Mouse (Mus musculus) erythroblast, adult 5-6 weeks (primary cell): ENCODE results near the gene Urb1. TPM values are rescaled to one million over a fixed set of nuclear protein-coding genes. Genes with fewer than 3 reads are reported as not detected.
A peak's percentile ranks its signal among the peaks of the same experiment; 100 is the strongest.
"Not testable (repeated sequence)": the region's sequence is repeated elsewhere in the genome, so short reads cannot be mapped to it uniquely, and the experiment has no call there.

Source experiments
- ATAC-seq: replicated peaks from 2 replicates; pipeline ENCODE4 v1.8.0; 2016; ENCODE audit warnings: moderate number of reproducible peaks, mild to moderate bottlenecking, moderate TSS enrichment, inconsistent platforms; ENCODE audit not compliant: poor library complexity, low FRiP score, severe bottlenecking
- total RNA-seq, 2 experiments: library from RNA; stranded (forward) in 1 of 2; stranded (reverse) in 1 of 2; fragments of 150-400 nt in 1 of 2; fragments of 200-764, 138-1000 nt in 1 of 2; gene quantifications; 2 replicates each; pipeline versions ENCODE4 v1.2.3 to v1.2.4; 2015 to 2017; ENCODE audit warnings: low replicate concordance in 2 of 2

The Urb1 gene
- total RNA-seq, 2 experiments from 2014 or later: 2.5 TPM

- ATAC-seq: no peak
Measured at GRCm38 (mm10) chr16:90826041-90826440, 15.8 kb upstream of the Urb1 start.

GRCm38 (mm10) chr16:90823986-90824385, 13.8 kb upstream of the Urb1 start:
- not testable (repeated sequence) for ATAC-seq

DNA sequence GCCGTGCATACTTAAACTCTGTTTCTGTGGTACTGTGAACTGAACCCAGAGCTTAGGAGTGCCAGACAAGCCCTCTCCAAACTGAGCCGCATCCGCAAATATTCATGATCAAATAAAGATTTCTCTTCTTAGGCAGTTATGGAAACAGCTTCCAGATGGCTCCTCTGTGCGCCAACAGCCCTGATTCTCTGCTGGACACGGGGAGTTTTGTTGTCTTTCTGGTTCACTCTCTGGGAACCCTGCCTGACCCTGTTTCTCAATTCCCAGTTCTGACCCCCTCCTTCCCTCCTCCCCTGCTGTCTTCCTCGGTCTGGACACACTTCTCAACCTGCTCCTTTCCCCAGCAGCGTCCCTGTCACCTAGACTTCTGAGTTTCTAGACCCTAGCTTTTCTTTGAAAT, 12.8 kb upstream of the Urb1 start:
- no peak for ATAC-seq

DNA sequence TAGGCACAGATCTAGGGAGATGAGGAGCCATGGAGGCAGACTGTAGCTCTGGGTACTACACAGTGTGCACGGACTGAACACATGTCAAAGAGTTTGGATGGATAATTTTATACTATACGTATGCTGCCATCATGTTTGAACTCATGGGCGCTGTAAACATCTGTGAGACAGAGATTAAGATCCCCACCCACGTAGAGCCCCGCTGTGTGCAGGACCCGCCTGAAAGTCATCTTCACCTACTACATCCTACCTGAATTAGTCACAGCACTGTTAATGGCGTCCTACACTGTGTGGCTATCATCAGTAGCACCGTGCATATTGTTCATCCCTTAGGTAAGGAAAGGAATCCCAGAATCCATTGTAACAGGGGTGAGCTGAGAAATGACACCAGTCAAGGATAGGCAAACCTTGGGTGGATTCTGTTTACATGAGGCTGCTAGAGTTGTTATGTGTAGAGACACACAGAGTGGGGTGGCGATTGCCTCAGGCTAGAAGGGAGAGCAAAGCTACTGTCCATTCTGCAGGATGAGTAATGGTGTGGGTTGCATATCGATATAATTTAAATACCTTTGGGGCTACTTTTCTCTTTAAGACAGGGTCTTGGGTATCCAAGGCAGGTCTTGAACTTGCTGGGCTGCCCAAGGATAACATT, 12.2 kb upstream of the Urb1 start:
- peak; percentile 91 for ATAC-seq

DNA sequence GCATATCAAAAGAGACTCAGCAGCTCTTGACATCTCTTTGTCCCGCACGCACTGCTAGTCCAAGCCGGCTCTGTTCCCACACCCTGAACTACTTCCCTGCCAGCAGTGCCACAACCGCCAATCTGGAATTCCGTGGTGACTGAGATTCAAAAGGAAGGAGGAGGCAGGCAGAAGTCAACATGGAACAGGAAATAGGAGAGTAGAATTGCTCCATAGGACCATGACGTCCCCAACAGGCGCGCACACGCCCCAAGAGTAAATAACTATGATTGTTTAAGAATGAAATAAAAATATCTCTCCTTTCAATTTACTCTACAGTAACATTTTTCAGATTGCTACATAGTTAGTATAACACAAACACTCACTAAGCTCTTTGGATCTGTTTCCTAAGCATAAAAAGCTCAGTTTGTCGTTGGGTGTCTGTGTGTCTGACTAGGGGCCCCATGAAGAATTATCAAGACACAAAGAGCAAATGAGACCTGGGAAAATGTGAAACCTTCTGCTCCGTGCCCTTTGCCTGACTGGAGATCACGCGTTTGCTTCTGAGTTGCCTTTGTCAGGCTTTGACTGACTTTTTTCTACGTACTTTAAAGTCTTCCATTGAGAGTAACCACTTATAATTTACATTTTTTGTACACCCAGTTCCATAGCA, 11.0 kb upstream of the Urb1 start:
- no peak for ATAC-seq

DNA sequence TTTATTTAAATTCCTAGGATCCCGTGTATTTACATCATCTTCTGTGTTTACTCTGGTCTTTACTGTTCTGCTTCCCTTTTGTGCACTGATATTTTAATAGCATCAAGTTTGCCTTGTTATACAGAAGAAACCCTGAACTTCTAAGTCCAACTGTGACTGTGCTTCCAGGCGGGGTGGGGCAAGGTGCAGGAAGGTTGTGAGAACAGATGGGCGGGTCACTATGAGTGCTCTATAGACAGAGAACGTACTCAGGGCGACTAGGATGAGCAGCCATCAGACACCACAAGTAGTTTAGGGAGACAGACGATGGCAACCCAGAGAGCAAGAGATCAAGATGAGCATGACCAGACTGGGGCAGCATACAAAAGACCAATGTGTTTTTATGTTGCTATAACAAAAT, 10.1 kb upstream of the Urb1 start:
- ATAC-seq: no peak

DNA sequence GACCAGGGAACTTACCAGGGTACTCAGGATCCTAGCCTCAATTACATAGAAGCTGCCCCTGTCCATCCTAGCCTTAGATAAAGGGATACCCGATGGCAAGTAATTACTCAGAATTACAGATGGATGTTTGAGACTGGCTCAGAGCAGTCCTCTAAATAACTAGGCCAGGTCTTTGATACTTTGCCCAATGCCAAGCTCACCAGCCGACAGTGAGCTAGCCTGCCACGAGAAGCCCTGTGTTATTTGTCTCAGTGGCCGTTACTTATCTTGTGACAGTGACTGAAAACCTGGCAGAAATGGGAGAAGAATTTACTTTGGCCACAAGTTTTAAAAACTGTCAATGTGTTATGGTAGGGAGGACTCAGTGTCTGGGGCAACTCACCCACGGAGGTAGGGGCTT, 1.9 kb upstream of the Urb1 start:
- no peak for ATAC-seq

DNA sequence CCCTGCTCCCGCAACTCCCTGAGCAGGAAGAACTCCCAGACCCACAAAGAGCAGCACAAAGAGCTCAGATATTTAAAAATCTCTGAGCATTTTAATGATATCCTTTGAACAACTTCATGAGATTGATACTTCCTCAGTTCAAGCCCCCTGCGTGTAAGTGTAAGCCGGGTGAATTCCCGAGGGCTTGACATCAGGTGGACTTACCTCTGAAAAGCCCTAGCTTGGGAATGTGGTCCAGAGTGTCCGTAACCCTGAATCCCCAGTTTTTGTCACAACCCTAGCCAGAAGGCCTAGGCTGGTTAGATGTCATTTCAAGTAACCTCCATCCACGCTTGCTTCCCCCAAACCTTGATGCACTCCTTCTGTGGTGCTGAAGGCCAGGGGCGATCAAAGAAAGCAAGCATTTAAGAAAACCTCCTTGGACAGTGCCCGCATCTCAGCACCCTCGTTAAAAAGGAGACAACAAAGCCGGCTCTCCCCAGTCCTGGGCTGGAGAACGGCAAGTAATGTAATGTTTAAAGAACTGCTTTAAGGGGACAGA, 573 bp upstream of the Urb1 start:
- no peak for ATAC-seq

- no peak for ATAC-seq
Measured at GRCm38 (mm10) chr16:90804466-90804865, 5.7 kb downstream of the Urb1 start.

- no peak for ATAC-seq
Measured at GRCm38 (mm10) chr16:90801928-90802327, 8.3 kb downstream of the Urb1 start.

DNA sequence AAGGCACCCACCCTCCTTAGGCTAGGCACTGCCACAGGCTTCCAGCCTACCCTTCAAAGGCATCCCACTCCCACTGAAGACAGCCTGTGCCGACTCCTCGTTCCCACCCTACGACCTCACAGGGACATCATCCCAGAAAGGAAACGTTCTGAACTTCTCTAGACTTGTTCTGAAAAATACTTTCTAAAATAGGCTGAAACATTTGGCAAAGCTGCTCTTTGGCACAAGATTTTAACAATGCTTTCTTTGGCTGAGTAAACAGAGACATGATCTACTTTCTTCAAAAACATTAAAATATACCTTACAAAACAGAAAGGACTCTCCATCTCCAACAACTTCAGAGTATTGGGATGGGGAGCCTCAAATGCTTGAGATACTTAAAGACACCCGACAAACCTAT, 9.0 kb downstream of the Urb1 start:
- no peak for ATAC-seq

DNA sequence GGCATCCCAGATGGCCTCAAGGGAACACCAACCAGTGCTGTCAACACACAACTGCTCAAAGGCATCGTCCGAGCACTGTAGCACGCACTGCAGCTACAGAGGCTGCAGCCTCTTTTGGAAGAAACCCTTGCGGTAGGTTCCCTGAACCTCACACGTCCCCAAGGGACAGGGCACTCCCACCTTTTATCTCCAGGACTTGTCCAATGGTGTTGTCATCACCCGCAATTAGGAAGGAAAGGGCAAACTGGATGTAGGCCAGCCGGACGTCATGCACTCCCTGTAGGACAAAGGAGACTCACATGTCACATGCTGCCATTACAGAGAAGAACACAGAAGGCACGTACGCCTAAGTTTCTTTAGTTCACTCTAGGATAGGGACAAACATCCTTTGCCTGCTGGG, 10.4 kb downstream of the Urb1 start:
- ATAC-seq: no peak

DNA sequence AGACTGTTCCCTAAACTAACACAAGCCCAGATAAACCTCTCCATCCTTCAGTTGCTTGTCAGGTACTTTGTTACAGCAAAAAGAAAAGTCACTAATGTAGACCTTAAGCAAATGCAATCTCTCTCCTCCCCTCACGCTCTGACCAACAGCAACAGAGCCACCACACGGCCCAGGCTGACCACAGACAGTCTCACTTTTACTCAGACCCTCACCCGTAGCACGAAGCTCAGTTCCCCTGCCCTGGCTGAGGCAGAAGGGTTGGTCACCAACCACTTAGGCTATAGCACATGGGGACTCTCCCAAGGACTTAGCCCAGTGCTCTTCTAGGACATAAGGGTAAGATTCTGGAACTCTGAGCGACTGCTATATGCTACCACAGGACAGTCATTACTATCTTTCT, 11.4 kb downstream of the Urb1 start:
- no peak for ATAC-seq

DNA sequence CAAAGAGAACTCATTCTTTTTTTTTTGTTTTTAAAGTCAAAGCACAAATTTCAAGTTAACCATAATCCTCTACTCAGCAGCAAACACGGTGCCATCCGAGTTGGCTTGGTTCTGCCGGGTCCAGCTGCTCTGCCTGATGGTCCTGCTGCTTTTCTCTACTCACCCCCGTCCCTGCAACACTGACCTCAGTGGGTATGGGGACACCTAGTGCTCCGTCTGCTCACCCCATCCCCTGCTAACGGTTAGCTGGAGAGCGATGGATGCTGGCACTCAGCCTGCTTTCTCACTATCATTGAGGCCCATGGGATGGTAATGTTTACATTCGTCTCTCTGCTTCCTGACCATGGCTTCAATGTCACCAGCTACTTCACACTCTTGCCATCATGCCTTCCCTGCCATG, 11.8 kb downstream of the Urb1 start:
- no peak for ATAC-seq

DNA sequence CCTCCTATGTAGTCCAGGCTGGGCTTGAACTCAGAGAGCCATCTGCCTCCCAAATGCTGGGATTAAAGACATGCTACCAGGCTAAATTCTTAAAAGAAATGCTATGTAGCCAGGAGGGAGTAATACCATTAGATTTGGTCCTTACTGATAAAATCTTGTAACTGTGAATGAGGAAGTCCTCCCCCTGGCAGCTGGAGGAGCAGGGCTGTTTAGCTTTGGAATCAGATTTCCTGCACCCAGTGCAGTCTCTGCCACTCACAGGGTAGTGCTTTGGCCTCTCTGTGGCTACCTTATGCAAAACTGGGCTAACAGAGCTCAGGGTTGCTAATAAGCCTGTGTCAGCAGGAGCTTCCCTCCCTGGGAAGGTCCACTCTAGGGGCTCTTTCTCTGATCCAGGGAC, 15.5 kb downstream of the Urb1 start:
- no peak for ATAC-seq

- no peak for ATAC-seq
Measured at GRCm38 (mm10) chr16:90792500-90792899, 17.7 kb downstream of the Urb1 start.

DNA sequence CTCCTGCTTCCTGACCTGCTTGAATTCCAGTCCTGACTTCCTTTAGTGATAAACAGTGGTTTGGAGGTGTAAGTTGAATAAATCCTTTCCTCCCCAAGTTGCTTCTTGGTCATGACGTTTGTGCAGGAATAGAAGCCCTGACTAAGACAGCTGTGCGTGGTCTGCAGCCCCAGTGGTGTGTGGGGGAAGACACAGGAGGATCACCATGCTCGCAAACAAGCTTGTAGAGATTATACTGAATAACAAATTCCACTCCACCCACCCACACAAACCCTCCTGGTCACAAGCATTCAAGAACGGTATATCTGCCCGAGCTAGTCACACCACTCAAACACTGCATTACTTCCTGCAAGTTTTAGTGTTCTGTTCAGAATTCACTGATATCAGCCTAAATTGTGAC, 18.1 kb downstream of the Urb1 start:
- no peak for ATAC-seq

GRCm38 (mm10) chr16:90790946-90791345, 19.3 kb downstream of the Urb1 start:
- ATAC-seq: no peak

DNA sequence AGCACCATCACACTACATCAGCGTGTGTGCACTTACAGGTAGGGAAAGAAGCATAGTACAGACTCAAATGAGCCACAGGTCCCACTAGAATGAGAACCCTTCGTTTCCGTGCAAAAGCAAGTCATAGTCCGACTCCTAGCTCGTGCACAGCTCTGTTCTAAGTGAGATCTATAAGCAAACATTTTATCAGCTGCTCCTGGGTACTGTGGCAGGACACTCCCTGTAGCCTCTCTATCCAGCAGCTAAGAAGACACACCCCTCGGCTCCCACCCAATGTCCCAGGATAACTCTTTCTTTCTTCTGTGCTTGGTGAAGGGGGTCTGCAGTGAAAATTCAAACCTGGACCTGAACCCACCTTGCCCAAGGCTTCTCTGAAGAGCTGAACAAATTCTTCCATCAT, 21.6 kb downstream of the Urb1 start:
- ATAC-seq: no peak

GRCm38 (mm10) chr16:90785257-90785656, 25.0 kb downstream of the Urb1 start:
- ATAC-seq: no peak

- ATAC-seq: no peak
Measured at GRCm38 (mm10) chr16:90783302-90783701, 26.9 kb downstream of the Urb1 start.

DNA sequence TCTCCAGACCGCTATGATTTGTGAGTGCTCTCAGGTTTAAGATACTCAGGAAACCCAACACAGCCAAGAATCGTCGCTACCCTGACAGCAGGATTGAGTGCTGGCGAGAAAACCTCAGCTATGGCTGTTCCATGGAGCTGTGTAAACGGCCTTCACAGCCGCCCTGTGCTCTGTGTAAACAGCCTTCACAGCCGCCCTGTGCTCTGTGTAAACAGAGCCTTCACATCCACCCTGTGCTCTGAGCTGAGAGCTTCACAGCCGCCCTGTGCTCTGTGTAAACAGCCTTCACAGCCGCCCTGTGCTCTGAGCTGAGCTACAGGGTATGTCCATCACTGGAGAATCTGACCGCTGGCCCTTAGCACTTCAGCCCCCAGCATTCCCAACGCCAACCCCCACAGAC, 30.4 kb downstream of the Urb1 start:
- ATAC-seq: no peak
